Mouse (Mus musculus) thymus, adult 2 months (tissue): ENCODE measurements at regions not wholly inside any gene's neighbourhood (a gene's known extent, or its start where the extent isn't known, plus 50 kb on each side); places are given as distances from the start of the nearest gene placed in this dataset.

Experiments used
- CTCF ChIP-seq: fragments of 200-500 bp; IDR thresholded peaks from 2 replicates; pipeline ENCODE4 v1.5.1; 2012; ENCODE audit warnings: mild to moderate bottlenecking, control low read depth, low read length, moderate library complexity, borderline replicate concordance; ENCODE audit not compliant: control insufficient read depth, poor library complexity, insufficient read depth; ENCODE audit errors: extremely low read depth
- POLR2A ChIP-seq: fragments of 200-500 bp; IDR thresholded peaks from 2 replicates; pipeline ENCODE4 v1.6.1; 2012; ENCODE audit warnings: mild to moderate bottlenecking, low read length, control low read depth, moderate library complexity; ENCODE audit not compliant: control insufficient read depth, poor library complexity, insufficient read depth; ENCODE audit errors: extremely low read depth

- TF ChIP-seq CTCF: no peak
- TF ChIP-seq POLR2A: no peak
Measured at GRCm38 (mm10) chr8:26868101-26868848, 108.8 kb upstream of the Zfp703 start.
